Mouse (Mus musculus) inflammation-experienced regulatory T-cells, adult 16 weeks (primary cell): ENCODE measurements around the gene Car11. TPM values are rescaled to one million over a fixed set of nuclear protein-coding genes. Genes with fewer than 3 reads are reported as not detected.

Experiments used
- polyA plus RNA-seq: library from polyadenylated mRNA; unstranded; fragments of 100-300 nt; shearing (Covaris generic); gene quantifications from one replicate; pipeline ENCODE4 v1.2.1, GENCODE M21; 2017

Car11 gene
- 9.3 TPM for polyA plus RNA-seq

GRCm38 (mm10) chr7:45699523-45700141 lies at the start of gene Car11:
Gene Car11, plus strand, starts transcription at chr7:45699843.

GRCm38 (mm10) chr7:45666161-45666560 lies 33.5 kb upstream of the Car11 start, which contains the start of gene Fut2:
Gene Fut2, minus strand, starts transcription at chr7:45666394.

DNA sequence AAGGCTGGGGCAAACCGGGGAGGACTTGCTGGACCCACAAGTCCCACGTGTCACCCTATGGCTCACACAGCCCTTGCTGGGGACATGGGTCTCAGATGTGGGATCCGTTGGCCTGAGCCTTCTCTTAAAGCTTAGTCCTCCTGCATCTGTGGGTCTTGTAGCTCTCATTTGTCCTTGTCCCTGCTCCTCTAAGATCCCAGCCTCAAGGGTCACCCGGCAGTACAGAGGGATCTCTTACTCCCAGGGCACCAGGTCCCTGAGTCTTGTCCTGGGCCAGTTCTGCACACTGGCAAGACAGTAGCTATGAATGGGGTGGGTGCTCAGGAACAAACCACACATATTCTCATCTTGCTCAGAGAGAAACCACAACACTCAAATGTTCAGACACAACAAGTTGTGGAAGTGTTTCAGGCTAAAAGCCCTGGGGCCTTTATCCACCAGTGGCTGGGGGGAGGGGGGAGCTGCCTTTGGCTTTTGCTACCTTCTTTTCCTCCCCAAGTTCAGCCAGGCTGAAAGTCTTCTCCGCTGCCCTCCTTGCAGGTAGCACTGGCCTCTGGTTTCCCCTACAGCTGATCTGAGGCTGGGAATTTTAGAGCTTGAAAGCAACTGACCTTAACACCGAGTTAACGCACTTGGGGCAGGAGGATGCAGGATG lies 16.1 kb upstream of the Car11 start, which contains the start of gene Ntn5:
Gene Ntn5, plus strand, starts transcription at position 627 of the 655 bp plus-strand sequence.

GRCm38 (mm10) chr7:45693921-45694591 lies 5.6 kb upstream of the Car11 start, which contains the start of gene Sec1:
Gene Sec1, minus strand, starts transcription at chr7:45694402.

GRCm38 (mm10) chr7:45704730-45705442 lies 5.2 kb downstream of the Car11 start, which contains the start of gene Dbp:
Gene Dbp, plus strand, starts transcription at chr7:45705088.

DNA sequence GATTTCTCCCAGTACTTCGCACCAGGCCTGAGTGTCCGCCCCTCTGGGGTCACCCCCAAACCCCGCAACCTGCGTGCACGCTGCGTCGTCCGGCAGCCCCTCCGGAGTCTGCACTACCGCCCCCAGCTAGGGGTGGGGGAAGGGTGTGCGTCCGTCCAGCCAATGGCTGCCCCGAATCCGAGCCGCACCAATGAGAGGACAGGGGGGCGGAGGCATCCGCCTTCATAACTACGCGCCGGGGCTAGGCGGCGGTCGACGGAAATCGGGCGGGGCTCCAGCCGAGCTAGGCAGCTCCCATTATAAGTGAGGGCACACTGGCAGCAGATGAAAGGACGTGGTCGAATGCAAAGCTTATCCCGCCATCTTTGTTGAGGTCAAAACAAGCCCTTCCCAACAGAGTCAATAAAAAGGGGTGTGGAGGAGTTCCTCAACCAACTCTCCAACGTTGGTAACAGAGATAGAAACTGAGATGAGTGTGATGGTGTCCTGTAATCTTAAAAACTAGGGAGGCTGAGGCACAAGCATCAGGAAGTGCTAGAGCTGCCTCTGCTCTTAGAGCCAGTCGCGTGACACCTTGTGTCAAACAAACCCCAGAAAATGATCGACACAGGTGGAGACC lies 15.6 kb downstream of the Car11 start, which contains the start of gene Rpl18:
Gene Rpl18, plus strand, starts transcription at position 368 of the 619 bp plus-strand sequence.

DNA sequence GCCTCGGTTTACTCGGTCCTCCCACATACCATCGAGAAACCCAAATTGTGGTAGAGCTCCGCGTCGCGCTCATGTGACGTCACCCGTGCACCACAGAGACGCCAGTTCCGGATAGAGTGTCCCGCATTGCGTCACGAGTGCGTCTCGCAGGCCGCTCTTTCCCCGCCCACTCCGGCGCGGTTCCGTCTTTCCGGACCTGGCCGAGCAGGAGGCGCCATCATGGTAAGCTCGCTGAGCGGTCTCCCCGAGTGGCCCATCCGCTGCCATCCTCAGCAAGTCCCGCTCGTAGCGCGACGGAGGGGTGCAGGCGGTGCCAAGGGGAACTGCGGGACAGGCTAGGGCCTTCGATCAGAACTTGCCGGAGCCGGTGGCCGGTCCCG lies 18.3 kb downstream of the Car11 start, which contains the start of gene Sphk2:
Gene Sphk2, minus strand, starts transcription at position 85 of the 380 bp plus-strand sequence.

DNA sequence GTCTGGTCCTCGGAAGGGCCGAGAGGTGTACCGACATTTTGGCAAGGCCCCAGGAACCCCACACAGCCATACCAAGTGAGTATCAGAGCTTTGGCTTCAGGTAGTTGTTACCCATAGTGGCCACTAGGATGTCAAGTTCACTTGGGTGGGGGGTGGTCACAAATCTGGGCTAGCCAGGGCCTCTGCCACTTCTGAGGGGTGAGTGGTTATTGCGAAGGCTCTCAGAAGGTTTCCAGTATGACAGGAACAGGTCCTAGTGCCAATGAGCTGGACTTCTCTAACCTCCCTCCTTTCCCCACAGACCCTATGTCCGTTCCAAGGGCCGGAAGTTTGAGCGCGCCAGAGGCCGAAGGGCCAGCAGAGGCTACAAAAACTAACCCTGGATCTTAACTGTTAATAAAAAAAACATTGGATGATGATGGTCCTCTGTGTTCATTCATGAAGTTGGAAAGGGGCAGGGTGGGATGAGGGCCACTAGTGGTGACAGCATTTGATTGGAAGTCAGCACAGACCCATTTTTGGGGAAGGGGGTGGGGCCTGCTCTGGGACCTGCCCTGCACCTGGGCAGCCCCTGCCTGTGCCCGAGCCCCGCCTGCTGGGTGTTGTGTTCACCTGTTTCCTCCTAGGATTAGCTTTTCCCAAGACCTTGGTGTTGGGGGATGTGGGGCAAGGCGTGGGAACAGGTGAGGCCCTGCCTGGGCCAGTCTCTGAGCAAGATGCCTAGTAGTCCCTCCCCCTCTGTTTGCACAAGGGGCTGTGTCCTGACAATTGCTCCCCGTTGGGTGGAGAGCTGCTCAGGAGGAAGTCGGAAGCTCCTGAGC lies 21.0 kb downstream of the Car11 start, which contains the start of gene Fam83e:
Gene Fam83e, plus strand, starts transcription at position 800 of the 821 bp plus-strand sequence.

DNA sequence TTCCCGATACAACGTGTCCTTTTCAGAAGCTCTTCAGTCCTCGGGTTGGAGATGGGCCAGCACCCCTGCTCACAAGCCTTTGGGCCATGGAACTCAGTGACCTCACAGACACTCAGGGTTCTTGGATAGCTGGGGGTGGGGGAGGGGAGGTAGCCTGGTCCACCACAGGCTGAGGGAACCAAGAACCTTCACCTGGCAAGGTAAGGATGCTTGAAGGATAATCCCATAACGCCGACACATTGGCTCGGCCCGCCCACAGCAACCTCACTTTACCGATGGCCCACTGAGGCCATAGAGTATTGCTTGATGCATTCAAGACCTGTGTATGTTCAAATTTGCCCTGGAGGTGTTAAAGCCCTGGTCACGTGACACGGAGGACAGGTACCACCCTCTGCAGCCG lies 26.1 kb downstream of the Car11 start, which contains the start of gene Spaca4:
Gene Spaca4, minus strand, starts transcription at position 101 of the 400 bp plus-strand sequence.

Other genes starting within 250 kb of the Car11 start
- gene Ftl1, start 240.0 kb upstream of the Car11 start, polyA plus RNA-seq, result 2,222 TPM
- gene Bax, start 232.9 kb upstream of the Car11 start, polyA plus RNA-seq, result 253 TPM
- 1.0 TPM for gene Tulp2, start 218.0 kb upstream of the Car11 start, polyA plus RNA-seq
- gene Gm45808, start 213.0 kb upstream of the Car11 start, polyA plus RNA-seq, result not detected
- gene Dhdh, start 211.0 kb upstream of the Car11 start, polyA plus RNA-seq, result 0.95 TPM
- 310 TPM for gene Nucb1, start 189.4 kb upstream of the Car11 start, polyA plus RNA-seq
- gene Ppp1r15a, start 173.6 kb upstream of the Car11 start, polyA plus RNA-seq, result 57.1 TPM
- gene Plekha4, start 173.5 kb upstream of the Car11 start, polyA plus RNA-seq, result 0.71 TPM
- 1.6 TPM for gene Hsd17b14, start 144.9 kb upstream of the Car11 start, polyA plus RNA-seq
- 68.4 TPM for gene Bcat2, start 129.7 kb upstream of the Car11 start, polyA plus RNA-seq
- not detected for gene Fgf21, start 84.4 kb upstream of the Car11 start, polyA plus RNA-seq
- not detected for gene Fut1, start 82.6 kb upstream of the Car11 start, polyA plus RNA-seq
- not detected for gene Izumo1, start 78.0 kb upstream of the Car11 start, polyA plus RNA-seq
- 0.65 TPM for gene Rasip1, start 72.4 kb upstream of the Car11 start, polyA plus RNA-seq
- gene Mamstr, start 59.9 kb upstream of the Car11 start, polyA plus RNA-seq, result 0.65 TPM
- 0.12 TPM for gene Fut2, start 33.4 kb upstream of the Car11 start, polyA plus RNA-seq
- gene Ntn5, start 15.8 kb upstream of the Car11 start, polyA plus RNA-seq, result not detected
- 0.20 TPM for gene Sec1, start 5.4 kb upstream of the Car11 start, polyA plus RNA-seq
- gene Dbp, start 5.2 kb downstream of the Car11 start, polyA plus RNA-seq, result 14.7 TPM
- gene Rpl18, start 15.6 kb downstream of the Car11 start, polyA plus RNA-seq, result 1,529 TPM
- gene Sphk2, start 18.2 kb downstream of the Car11 start, polyA plus RNA-seq, result 40.4 TPM
- not detected for gene Fam83e, start 21.4 kb downstream of the Car11 start, polyA plus RNA-seq
- gene Spaca4, start 26.0 kb downstream of the Car11 start, polyA plus RNA-seq, result not detected
- 0.13 TPM for gene Lmtk3, start 83.9 kb downstream of the Car11 start, polyA plus RNA-seq
- gene Sult2b1, start 84.8 kb downstream of the Car11 start, polyA plus RNA-seq, result 2.7 TPM
- gene Cyth2, start 114.7 kb downstream of the Car11 start, polyA plus RNA-seq, result 45.3 TPM
- not detected for gene Kcnj14, start 124.9 kb downstream of the Car11 start, polyA plus RNA-seq
- 44.0 TPM for gene Grwd1, start 131.1 kb downstream of the Car11 start, polyA plus RNA-seq
- 108 TPM for gene Kdelr1, start 172.9 kb downstream of the Car11 start, polyA plus RNA-seq
- 0.23 TPM for gene Grin2d, start 178.5 kb downstream of the Car11 start, polyA plus RNA-seq
- 0.41 TPM for gene Syngr4, start 196.9 kb downstream of the Car11 start, polyA plus RNA-seq
- 8.6 TPM for gene Tmem143, start 197.1 kb downstream of the Car11 start, polyA plus RNA-seq
- gene Emp3, start 221.6 kb downstream of the Car11 start, polyA plus RNA-seq, result 654 TPM
- 1.4 TPM for gene Ccdc114, start 224.2 kb downstream of the Car11 start, polyA plus RNA-seq